Comparison of ENCODE assay signal across 13 mouse cellular contexts in the genomic region with DNA sequence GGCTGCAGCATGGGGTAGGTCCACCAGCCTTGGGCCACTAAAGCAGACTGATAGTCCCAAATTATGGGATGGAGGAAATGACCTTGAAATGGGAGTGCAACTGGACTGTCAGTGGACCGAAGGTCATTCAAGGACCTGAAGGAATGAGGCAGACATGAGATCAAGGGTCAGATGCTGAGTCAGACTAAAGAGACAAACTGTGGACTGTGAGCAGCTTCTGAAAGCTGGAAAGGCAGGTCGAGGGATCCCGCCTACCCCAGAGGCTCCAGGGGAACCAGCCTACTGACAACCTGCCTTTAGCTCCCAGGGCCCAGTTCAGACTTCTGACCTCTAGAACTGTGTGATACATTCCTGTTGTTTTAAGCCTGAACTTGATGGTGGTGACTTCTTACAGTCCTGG. TPM values are rescaled to one million over a fixed set of nuclear protein-coding genes. Genes with fewer than 3 reads are reported as not detected.
DNase-seq lines count a peak whose midpoint lies in the region; ATAC-seq and TF ChIP-seq lines count a peak whose summit lies in the region.
"Had no signal": no experiment of that assay in that cellular context is flagged by ENCODE, and none has a peak within 500 bp of the region (broad histone marks: within the 10 kb centered on the region; RNA-seq: fewer than 3 reads in every experiment).

No protein-coding gene starts in this region.

- H3K9ac ChIP-seq in heart, embryonic 11.5 days (ENCODE audit: low read depth, low read length) = no peak overlapping the region
- no peak overlapping the region for H3K9ac ChIP-seq in liver, adult 2 months (ENCODE audit: low read depth, low read length)
- no peak overlapping the region for H3K9ac ChIP-seq in liver, embryonic 11.5 days (ENCODE audit: low read depth, low read length)
- no peak overlapping the region for H3K9ac ChIP-seq in intestine, embryonic 16.5 days (ENCODE audit: low read depth, low read length)
- H3K9ac ChIP-seq in limb, embryonic 12.5 days (replicated peaks) = no peak overlapping the region
- H3K9ac ChIP-seq: forebrain, postnatal 0 days had no signal

- H3K27ac ChIP-seq in heart, embryonic 11.5 days (ENCODE audit: low read depth, low read length) = peak overlapping the region; percentile 50
- no peak overlapping the region for H3K27ac ChIP-seq in liver, adult 2 months (replicated peaks; ENCODE audit: insufficient read depth, low read depth, low read length)
- no peak overlapping the region for H3K27ac ChIP-seq in liver, embryonic 11.5 days (ENCODE audit: low read depth, low read length)
- H3K27ac ChIP-seq in intestine, embryonic 16.5 days (ENCODE audit: low read length) = peak overlapping the region; percentile 62
- H3K27ac ChIP-seq in limb, embryonic 12.5 days = 0 out of 2 replicates have a peak overlapping the region, but pooled peaks have one; percentile 64
- no peak overlapping the region for H3K27ac ChIP-seq in thymus, adult 2 months (ENCODE audit: control insufficient read depth, insufficient read depth, low read length)

- intact Hi-C loops in heart, postnatal 36 days (cut with DNase I) = no loop called here

- H3K36me3 ChIP-seq in heart, embryonic 11.5 days (ENCODE audit: control insufficient read depth, insufficient read depth, low read length) = no peaks in the 10 kb centered on the region
- no peaks in the 10 kb centered on the region for H3K36me3 ChIP-seq in liver, adult 2 months (ENCODE audit: control insufficient read depth, insufficient read depth, low read length)
- H3K36me3 ChIP-seq in liver, embryonic 11.5 days (ENCODE audit: control insufficient read depth, insufficient read depth, low read length) = no peaks in the 10 kb centered on the region
- no peaks in the 10 kb centered on the region for H3K36me3 ChIP-seq in intestine, embryonic 16.5 days (ENCODE audit: control insufficient read depth, insufficient read depth, low read length)
- H3K36me3 ChIP-seq in limb, embryonic 12.5 days = no peaks in the 10 kb centered on the region
- no peaks in the 10 kb centered on the region for H3K36me3 ChIP-seq in thymus, adult 2 months (ENCODE audit: control insufficient read depth, insufficient read depth, low read length)

- H3K27me3 ChIP-seq in heart, embryonic 11.5 days (ENCODE audit: control insufficient read depth, insufficient read depth, low read length) = no peaks in the 10 kb centered on the region
- H3K27me3 ChIP-seq in liver, adult 2 months (ENCODE audit: control insufficient read depth, insufficient read depth, low read length) = no peaks in the 10 kb centered on the region
- H3K27me3 ChIP-seq in liver, embryonic 11.5 days (replicated peaks; ENCODE audit: control insufficient read depth, insufficient read depth, low read length) = no peaks in the 10 kb centered on the region
- H3K27me3 ChIP-seq in intestine, embryonic 16.5 days (replicated peaks; ENCODE audit: control insufficient read depth, insufficient read depth, low read length) = no peaks in the 10 kb centered on the region
- no peaks in the 10 kb centered on the region for H3K27me3 ChIP-seq in limb, embryonic 12.5 days
- H3K27me3 ChIP-seq in thymus, adult 2 months (ENCODE audit: control insufficient read depth, insufficient read depth, low read length) = no peaks in the 10 kb centered on the region
- H3K27me3 ChIP-seq: Patski had no signal

- no peak overlapping the region for H3K4me2 ChIP-seq in heart, embryonic 11.5 days
- H3K4me2 ChIP-seq in liver, embryonic 11.5 days = no peak overlapping the region
- H3K4me2 ChIP-seq in intestine, embryonic 16.5 days (ENCODE audit: low read depth, low read length) = no peak overlapping the region
- H3K4me2 ChIP-seq in limb, embryonic 12.5 days = no peak overlapping the region

- no peaks in the 10 kb centered on the region for H3K79me2 ChIP-seq in liver, adult 2 months (ENCODE audit: control insufficient read depth, insufficient read depth, low read length)

- no peak for TF ChIP-seq POLR2A in liver, adult 2 months (IDR thresholded peaks at IDR 0.05; ENCODE audit: extremely low read depth, insufficient read depth, low read length)
- no peak for TF ChIP-seq POLR2A in thymus, adult 2 months (IDR thresholded peaks at IDR 0.05; ENCODE audit: control insufficient read depth, extremely low read depth, insufficient read depth, low read length, poor library complexity)

- WGBS in heart, embryonic 11.5 days (ENCODE audit: insufficient replicate concordance) = 55% methylated on average over 3 of the region's 3 CpGs
- WGBS in liver, adult 2 months = 46% methylated on average over 3 of the region's 3 CpGs
- 57% methylated on average over 3 of the region's 3 CpGs for whole genome bisulfite sequencing in liver, embryonic 11.5 days
- 52% methylated on average over 3 of the region's 3 CpGs for WGBS in intestine, embryonic 16.5 days
- 83% methylated on average over 3 of the region's 3 CpGs for WGBS in limb, embryonic 12.5 days
- 80% methylated on average over 3 of the region's 3 CpGs for WGBS in thymus, adult 2 months

- no peaks in the 10 kb centered on the region for H3K9me3 ChIP-seq in heart, embryonic 11.5 days (replicated peaks; ENCODE audit: control insufficient read depth, low read length)
- no peaks in the 10 kb centered on the region for H3K9me3 ChIP-seq in liver, embryonic 11.5 days (ENCODE audit: control insufficient read depth, low read length)
- H3K9me3 ChIP-seq in intestine, embryonic 16.5 days (ENCODE audit: control insufficient read depth, low read length) = no peaks in the 10 kb centered on the region
- H3K9me3 ChIP-seq in limb, embryonic 12.5 days = no peaks in the 10 kb centered on the region

- TF ChIP-seq CTCF in liver, adult 2 months (IDR thresholded peaks at IDR 0.05; ENCODE audit: low read depth, low read length) = no peak
- no peak for TF ChIP-seq CTCF in thymus, adult 2 months (IDR thresholded peaks at IDR 0.05; ENCODE audit: borderline replicate concordance, control insufficient read depth, extremely low read depth, insufficient read depth, low read length, poor library complexity)

- H3K4me1 ChIP-seq in heart, embryonic 11.5 days (ENCODE audit: control insufficient read depth, insufficient read depth, low read length) = peaks cover 25% of the 10 kb centered on the region
- H3K4me1 ChIP-seq in liver, adult 2 months (ENCODE audit: control insufficient read depth, insufficient read depth, low read length) = peaks cover 16% of the 10 kb centered on the region
- H3K4me1 ChIP-seq in liver, embryonic 11.5 days (replicated peaks; ENCODE audit: control insufficient read depth, insufficient read depth, low read length) = peaks cover 30% of the 10 kb centered on the region
- peaks cover 24% of the 10 kb centered on the region for H3K4me1 ChIP-seq in intestine, embryonic 16.5 days (ENCODE audit: control insufficient read depth, insufficient read depth, low read length)
- peaks cover 54% of the 10 kb centered on the region for H3K4me1 ChIP-seq in limb, embryonic 12.5 days (replicated peaks)
- H3K4me1 ChIP-seq in thymus, adult 2 months (replicated peaks; ENCODE audit: control insufficient read depth, insufficient read depth, low read length) = peaks cover 89% of the 10 kb centered on the region

- no peak for DNase-seq in heart, postnatal 36 days
- peak; percentile 70 for DNase-seq in liver, adult 2 months (ENCODE audit: extremely low read depth, low read depth, low spot score)
- DNase-seq in liver, embryonic 11.5 days (ENCODE audit: low spot score) = no peak
- no peak for DNase-seq in ovary, postnatal 36 days (ENCODE audit: low spot score)
- DNase-seq in thymus, adult 2 months = no peak
- DNase-seq: cerebellum, adult 18-20 months; forebrain, postnatal 0 days; lung, adult 2 months; right cerebral cortex, postnatal 14 days had no signal

- no peak for ATAC-seq in heart, embryonic 11.5 days (replicated peaks; ENCODE audit: insufficient number of reproducible peaks, low FRiP score, low TSS enrichment)
- ATAC-seq in liver, embryonic 11.5 days (replicated peaks; ENCODE audit: low FRiP score) = no peak
- peak; percentile 45 for ATAC-seq in intestine, embryonic 16.5 days
- no peak for ATAC-seq in limb, embryonic 12.5 days (ENCODE audit: insufficient number of reproducible peaks, insufficient read depth, low FRiP score, low TSS enrichment, low read depth)
- ATAC-seq: forebrain, postnatal 0 days; Patski had no signal

- no peak overlapping the region for H3K4me3 ChIP-seq in heart, embryonic 11.5 days (ENCODE audit: low read depth, low read length)
- H3K4me3 ChIP-seq in liver, adult 2 months (ENCODE audit: insufficient read depth, low read depth, low read length) = no peak overlapping the region
- H3K4me3 ChIP-seq in liver, embryonic 11.5 days (ENCODE audit: low read depth, low read length) = no peak overlapping the region
- no peak overlapping the region for H3K4me3 ChIP-seq in intestine, embryonic 16.5 days (ENCODE audit: low read length)
- no peak overlapping the region for H3K4me3 ChIP-seq in limb, embryonic 12.5 days (replicated peaks)
- H3K4me3 ChIP-seq in thymus, adult 2 months (ENCODE audit: control insufficient read depth, insufficient read depth, low read length) = no peak overlapping the region

RNA-seq across cellular contexts. Expression of gene Prex1, which starts 55.3 kb away (rescaled TPM):
- polyA plus RNA-seq in heart, embryonic 11.5 days (2014; fragmentation: Nextera tagmentation; extraction: Ambion mirVana) = 7.0 and 10.1 TPM in 2 replicates
- 1 to 10 TPM; 5.7 to 6.1 TPM for total RNA-seq in heart, postnatal 36 days (2021)
- total RNA-seq in liver, adult 2 months (2014; rRNA removed) = 2.0 and 3.0 TPM in 2 replicates
- 4.6 and 5.6 TPM in 2 replicates for polyA plus RNA-seq in liver, adult 2 months (2012; rRNA removed)
- 16.1 and 16.5 TPM in 2 replicates for polyA plus RNA-seq in liver, embryonic 11.5 days (2014; fragmentation: Nextera tagmentation; extraction: Ambion mirVana)
- polyA plus RNA-seq in intestine, embryonic 16.5 days (2015; fragmentation: Nextera tagmentation; extraction: Ambion mirVana) = 7.9 and 8.0 TPM in 2 replicates
- polyA plus RNA-seq in limb, embryonic 12.5 days (2016; fragmentation: Nextera tagmentation; extraction: Ambion mirVana) = 26.5 and 29.5 TPM in 2 replicates
- polyA plus RNA-seq in thymus, adult 2 months (2012; rRNA removed) = 264 and 297 TPM in 2 replicates

Comparison
In these comparisons a context has a peak if more than half of its experiments do, and no peak if none do; other contexts are left out.
1. H3K27ac ChIP-seq: peak in heart, embryonic 11.5 days (single experiment), intestine, embryonic 16.5 days (single experiment) and limb, embryonic 12.5 days (single experiment); none in liver, adult 2 months (single experiment), liver, embryonic 11.5 days (single experiment) and thymus, adult 2 months (single experiment).